Mouse (Mus musculus) MEL (cell line): ENCODE results near the gene Bahd1. TPM values are rescaled to one million over a fixed set of nuclear protein-coding genes. Genes with fewer than 3 reads are reported as not detected.
A peak's percentile ranks its signal among the peaks of the same experiment; 100 is the strongest.

Experiments
- DNase-seq: peaks from one replicate; pipeline ENCODE4 v3.0.0; 2011; ENCODE audit warnings: low read depth, low spot score
- H3K27ac ChIP-seq: 2 replicates; pipeline ENCODE4 v1.5.1; 2012; ENCODE audit warnings: low read depth, mild to moderate bottlenecking, control low read depth, low read length, moderate library complexity; ENCODE audit not compliant: control insufficient read depth
- H3K27me3 ChIP-seq, 2 experiments: fragments of 150-350 bp in 1 of 2; sonication (generic) in 1 of 2; 2 replicates each; pipeline ENCODE4 v1.6.1; 2012; ENCODE audit warnings: low read length in 2 of 2, mild to moderate bottlenecking in 2 of 2, improper control_type of control experiment in 1 of 2, moderate library complexity in 1 of 2; ENCODE audit not compliant: insufficient read depth in 2 of 2, control insufficient read depth in 1 of 2
- H3K36me3 ChIP-seq, 2 experiments: 2 replicates each; pipeline ENCODE4 v1.6.1; 2012 to 2014; ENCODE audit warnings: low read length in 2 of 2, improper control_type of control experiment in 1 of 2, inconsistent platforms in 1 of 2, mild to moderate bottlenecking in 1 of 2; ENCODE audit not compliant: insufficient read depth in 2 of 2, control insufficient read depth in 1 of 2
- H3K4me1 ChIP-seq, 2 experiments: fragments of 150-350 bp in 1 of 2; sonication (generic) in 1 of 2; 2 replicates each; pipeline ENCODE4 v1.6.1; 2012; ENCODE audit warnings: low read length in 2 of 2, improper control_type of control experiment in 1 of 2, mild to moderate bottlenecking in 1 of 2; ENCODE audit not compliant: insufficient read depth in 2 of 2, control insufficient read depth in 1 of 2
- H3K4me3 ChIP-seq, 2 experiments: fragments of 150-350 bp in 1 of 2; sonication (generic) in 1 of 2; 2 replicates each; pipeline ENCODE4 v1.5.1; 2012; ENCODE audit warnings: low read depth in 2 of 2, low read length in 2 of 2, mild to moderate bottlenecking in 2 of 2, moderate library complexity in 2 of 2, control low read depth in 1 of 2, improper control_type of control experiment in 1 of 2; ENCODE audit not compliant: control insufficient read depth in 1 of 2, insufficient read depth in 1 of 2
- H3K79me2 ChIP-seq: 2 replicates; pipeline ENCODE4 v1.6.1; 2012; ENCODE audit warnings: mild to moderate bottlenecking, low read length, moderate library complexity; ENCODE audit not compliant: control insufficient read depth, poor library complexity, insufficient read depth
- H3K9ac ChIP-seq: 2 replicates; pipeline ENCODE4 v1.6.1; 2012; ENCODE audit warnings: low read depth, mild to moderate bottlenecking, control low read depth, low read length, moderate library complexity; ENCODE audit not compliant: control insufficient read depth, poor library complexity, severe bottlenecking
- H3K9me3 ChIP-seq: fragments of 150-350 bp; sonication (generic); replicated peaks from 2 replicates; pipeline ENCODE4 v1.6.1; 2012; ENCODE audit warnings: mild to moderate bottlenecking, low read length, improper control_type of control experiment, moderate library complexity; ENCODE audit not compliant: insufficient read depth
- BHLHE40 ChIP-seq: IDR thresholded peaks from 2 replicates; pipeline ENCODE4 v1.6.1; 2012; ENCODE audit warnings: low read depth, mild to moderate bottlenecking, inconsistent platforms, low read length, improper control_type of control experiment, borderline replicate concordance
- CHD2 ChIP-seq: IDR thresholded peaks from 2 replicates; pipeline ENCODE4 v1.6.1; 2011; ENCODE audit warnings: low read length, improper control_type of control experiment
- E2F4 ChIP-seq: IDR thresholded peaks from 2 replicates; pipeline ENCODE4 v1.6.1; 2011; ENCODE audit warnings: low read depth, low read length, improper control_type of control experiment, borderline replicate concordance
- ELF1 ChIP-seq: IDR thresholded peaks from 2 replicates; pipeline ENCODE4 v1.6.1; 2014; ENCODE audit warnings: low read depth, mild to moderate bottlenecking, inconsistent platforms, low read length, improper control_type of control experiment, moderate library complexity
- EP300 ChIP-seq, 2 experiments: IDR thresholded peaks; 2 replicates each; pipeline ENCODE4 v1.6.1; 2011; ENCODE audit warnings: improper control_type of control experiment in 2 of 2, low read length in 2 of 2, low read depth in 1 of 2, mild to moderate bottlenecking in 1 of 2
- ETS1 ChIP-seq: IDR thresholded peaks from 2 replicates; pipeline ENCODE4 v1.6.1; 2012; ENCODE audit warnings: low read depth, mild to moderate bottlenecking, inconsistent platforms, low read length, improper control_type of control experiment, moderate library complexity
- GABPA ChIP-seq: IDR thresholded peaks from 2 replicates; pipeline ENCODE4 v1.6.1; 2012; ENCODE audit warnings: low read depth, mild to moderate bottlenecking, inconsistent platforms, low read length, improper control_type of control experiment, moderate library complexity
- GATA1 ChIP-seq: IDR thresholded peaks from 2 replicates; pipeline ENCODE4 v1.6.1; 2011; ENCODE audit warnings: low read depth, low read length, improper control_type of control experiment
- JUND ChIP-seq: IDR thresholded peaks from 2 replicates; pipeline ENCODE4 v1.6.1; 2011; ENCODE audit warnings: low read depth, mild to moderate bottlenecking, improper control_type of control experiment, low read length
- MAFK ChIP-seq: IDR thresholded peaks from 2 replicates; pipeline ENCODE4 v1.6.1; 2011; ENCODE audit warnings: low read depth, mild to moderate bottlenecking, low read length, improper control_type of control experiment, borderline replicate concordance
- MAZ ChIP-seq: IDR thresholded peaks from 2 replicates; pipeline ENCODE4 v1.6.1; 2012; ENCODE audit warnings: low read depth, mild to moderate bottlenecking, inconsistent platforms, low read length, improper control_type of control experiment
- MXI1 ChIP-seq: IDR thresholded peaks from 2 replicates; pipeline ENCODE4 v1.6.1; 2011; ENCODE audit warnings: mild to moderate bottlenecking, low read depth, low read length, improper control_type of control experiment
- MYB ChIP-seq: IDR thresholded peaks from 2 replicates; pipeline ENCODE4 v1.6.1; 2011; ENCODE audit warnings: mild to moderate bottlenecking, low read depth, low read length, improper control_type of control experiment
- NELFE ChIP-seq: IDR thresholded peaks from 2 replicates; pipeline ENCODE4 v1.6.1; 2011; ENCODE audit warnings: low read depth, low read length, improper control_type of control experiment
- POLR2A ChIP-seq, 2 experiments: IDR thresholded peaks; 2 replicates each; pipeline ENCODE4 v1.6.1; 2011 to 2012; ENCODE audit warnings: low read length in 2 of 2, mild to moderate bottlenecking in 2 of 2, control low read depth in 1 of 2, improper control_type of control experiment in 1 of 2, low read depth in 1 of 2, moderate library complexity in 1 of 2; ENCODE audit not compliant: control insufficient read depth in 1 of 2, insufficient read depth in 1 of 2, poor library complexity in 1 of 2
- RAD21 ChIP-seq: IDR thresholded peaks from 2 replicates; pipeline ENCODE4 v1.6.1; 2011; ENCODE audit warnings: mild to moderate bottlenecking, low read depth, low read length, improper control_type of control experiment
- RCOR1 ChIP-seq: IDR thresholded peaks from 2 replicates; pipeline ENCODE4 v1.6.1; 2012; ENCODE audit warnings: low read depth, mild to moderate bottlenecking, inconsistent platforms, low read length, improper control_type of control experiment
- SIN3A ChIP-seq: IDR thresholded peaks from 2 replicates; pipeline ENCODE4 v1.6.1; 2012; ENCODE audit warnings: low read length, improper control_type of control experiment, inconsistent platforms
- SMC3 ChIP-seq: IDR thresholded peaks from 2 replicates; pipeline ENCODE4 v1.6.1; 2011; ENCODE audit warnings: low read depth, low read length, improper control_type of control experiment
- TAL1 ChIP-seq: IDR thresholded peaks from 2 replicates; pipeline ENCODE4 v1.6.1; 2012; ENCODE audit warnings: mild to moderate bottlenecking, inconsistent platforms, low read length, moderate library complexity, mixed read lengths
- TCF12 ChIP-seq: IDR thresholded peaks from 2 replicates; pipeline ENCODE4 v1.6.1; 2014; ENCODE audit warnings: low read depth, mild to moderate bottlenecking, inconsistent platforms, low read length, improper control_type of control experiment, moderate library complexity
- UBTF ChIP-seq: IDR thresholded peaks from 2 replicates; pipeline ENCODE4 v1.6.1; 2012; ENCODE audit warnings: low read depth, mild to moderate bottlenecking, inconsistent platforms, low read length, improper control_type of control experiment, moderate library complexity, borderline replicate concordance; ENCODE audit not compliant: insufficient read depth
- ZC3H11A ChIP-seq: IDR thresholded peaks from 2 replicates; pipeline ENCODE4 v1.6.1; 2012; ENCODE audit warnings: low read depth, mild to moderate bottlenecking, inconsistent platforms, low read length, improper control_type of control experiment
- polyA plus RNA-seq, 2 experiments: library from polyadenylated mRNA; stranded (reverse) in 1 of 2; unstranded in 1 of 2; fragments of >175 nt in 1 of 2; fragments of >200 nt in 1 of 2; gene quantifications; 2 replicates each; pipeline versions ENCODE4 v1.2.1 to v1.2.4; 2012; ENCODE audit warnings: low replicate concordance in 2 of 2, low read depth in 1 of 2; ENCODE audit not compliant: insufficient read length in 2 of 2, insufficient read depth in 1 of 2, missing spikeins in 1 of 2
- total RNA-seq: library from RNA; depleted of rRNA; stranded (reverse); fragments of 300-350 nt; gene quantifications from 2 replicates; pipeline ENCODE4 v1.2.3, GENCODE M21; 2012

Bahd1 gene
- total and polyA plus RNA-seq, 3 experiments, result 8.0 to 24.7 TPM; not detected in 1

DNA sequence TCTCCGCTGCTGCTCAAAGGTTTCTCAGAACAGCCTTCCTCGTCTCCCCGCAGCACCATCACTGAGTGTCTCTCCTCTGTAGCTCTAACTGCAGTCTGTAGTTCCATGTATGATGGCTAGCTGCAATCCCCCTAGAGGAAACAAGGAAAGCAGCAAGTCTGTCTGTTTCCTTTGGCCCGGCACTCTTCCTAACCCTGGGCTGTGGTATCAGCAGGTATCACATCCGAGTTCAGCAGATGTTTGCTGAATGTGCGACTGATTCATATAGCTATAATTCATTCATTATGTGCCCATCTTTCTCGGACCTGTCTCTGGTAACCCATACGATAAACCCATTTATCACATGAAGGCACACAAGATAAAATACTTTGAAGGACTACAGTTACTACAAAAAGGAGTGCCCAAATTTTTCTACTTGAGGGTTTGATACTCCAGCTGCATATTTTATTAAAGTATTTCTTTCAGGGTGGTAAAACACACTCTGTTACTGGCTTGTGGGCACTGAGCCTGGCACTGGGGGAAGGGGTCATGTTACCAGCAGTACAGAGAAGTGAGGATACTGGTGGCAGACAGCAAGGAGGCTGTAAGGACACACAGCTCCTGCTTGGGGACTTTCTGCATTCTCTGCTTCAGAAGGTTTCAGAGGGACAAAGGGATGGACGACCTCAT lies 63.0 kb downstream of the Bahd1 start (continued):
- TF ChIP-seq ELF1 (no peak), CHD2 (no peak), TAL1 (no peak), SMC3 (no peak), MXI1 (0 out of 2 replicates have a peak, but pooled peaks have one; percentile 18), MAFK (no peak), E2F4 (no peak), SIN3A (no peak; the same call in 1 of the 2 replicates), MAZ (no peak), UBTF (no peak)

DNA sequence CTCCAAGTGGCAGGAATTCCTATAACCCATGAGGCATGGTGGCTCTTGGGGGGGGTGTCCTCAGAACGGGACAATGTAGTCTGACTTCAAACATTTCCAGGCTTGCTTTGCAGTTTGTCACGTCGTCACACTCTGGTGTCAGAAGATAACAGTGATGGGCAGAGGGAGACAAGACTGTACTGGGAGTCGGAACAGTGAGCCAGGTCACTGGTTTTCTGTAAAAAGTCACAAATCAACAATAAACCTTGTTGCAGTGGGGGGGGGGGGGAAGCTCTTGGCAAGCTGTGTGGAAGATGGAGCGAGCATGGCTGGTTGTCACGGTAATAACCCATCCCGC lies 63.5 kb downstream of the Bahd1 start:
- peak overlapping the region; percentile 2; the same call in 1 of the 2 replicates for H3K9ac ChIP-seq

DNA sequence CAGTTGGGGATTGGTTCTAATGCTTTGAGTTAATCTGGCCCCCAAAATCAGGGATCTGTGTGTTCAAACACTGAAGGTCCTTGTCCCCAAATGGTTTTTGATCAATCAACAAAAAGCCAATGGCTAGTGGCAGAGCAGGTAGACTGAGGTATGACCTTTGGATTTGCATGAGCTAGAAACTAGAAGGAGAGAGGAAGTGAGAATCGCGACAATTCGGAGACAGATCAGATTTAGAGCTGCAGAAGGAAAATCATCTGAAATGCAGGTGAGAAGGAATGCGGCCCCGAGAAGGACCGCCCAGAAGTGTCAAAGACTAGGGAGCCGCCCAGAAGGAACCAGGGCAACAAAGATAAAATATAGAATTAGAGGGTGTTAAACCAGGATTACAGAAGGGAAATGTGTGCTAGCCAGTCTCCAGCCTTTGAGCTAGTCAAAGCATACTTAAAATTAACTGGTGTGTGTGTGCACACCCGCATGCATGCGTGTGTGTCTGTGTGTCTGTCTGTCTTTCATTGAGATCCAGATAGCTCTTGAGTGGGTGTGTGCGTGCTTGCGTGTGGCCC lies 69.5 kb downstream of the Bahd1 start:
- Histone ChIP-seq H3K79me2 (no peaks in the 10 kb centered on the region; the same call in 1 of the 2 replicates), H3K36me3 (peaks cover 0 to 4% of the 10 kb centered on the region in 2 experiments; a peak in 2 of 4 replicates), H3K27me3 (no peaks in the 10 kb centered on the region), H3K9me3 (no peaks in the 10 kb centered on the region), H3K9ac (no peak overlapping the region), H3K4me3 (no peak overlapping the region), H3K4me1 (peaks cover 3 to 4% of the 10 kb centered on the region in 2 experiments; a peak in 2 of 4 replicates), H3K27ac (no peak overlapping the region)
- no peak for DNase-seq
- TF ChIP-seq JUND, result no peak
- TF ChIP-seq ZC3H11A, result no peak
- no peak for TF ChIP-seq RCOR1
- no peak for TF ChIP-seq NELFE
- no peak for TF ChIP-seq ELF1
- TF ChIP-seq RAD21, result no peak
- no peak for TF ChIP-seq GABPA
- TF ChIP-seq MYB, result no peak
- TF ChIP-seq TAL1, result no peak
- no peak for TF ChIP-seq POLR2A (IDR thresholded peaks at IDR 0.05; ENCODE audit: control insufficient read depth in 1 of 2, insufficient read depth in 1 of 2, low read depth in 1 of 2, low read length in 2 of 2, poor library complexity in 1 of 2)

More for the DNA sequence above, 63.5 kb downstream of the Bahd1 start:
- H3K4me1 ChIP-seq, result peaks cover 21 to 48% of the 10 kb centered on the region in 2 experiments
- peak overlapping the region; percentile 82 for H3K27ac ChIP-seq
- DNase-seq, result peak; percentile 48
- no peaks in the 10 kb centered on the region for H3K9me3 ChIP-seq
- TF ChIP-seq TCF12 (peak; percentile 70), ETS1 (peak; percentile 28; the same call in 1 of the 2 replicates), MAZ (no peak), EP300 (IDR thresholded peaks at IDR 0.05; ENCODE audit: low read depth in 1 of 2, low read length in 2 of 2) (peak; percentile 55 to 58; a peak in 3 of 4 replicates), MXI1 (no peak), GATA1 (peak; percentile 47), BHLHE40 (no peak)
- H3K79me2 ChIP-seq, result no peaks in the 10 kb centered on the region
- H3K36me3 ChIP-seq, result peaks cover 0 to 34% of the 10 kb centered on the region in 2 experiments; a peak in 2 of 4 replicates
- H3K4me3 ChIP-seq, result no peak overlapping the region
- H3K27me3 ChIP-seq, result no peaks in the 10 kb centered on the region
